Mouse (Mus musculus): ENCODE results near the gene Otog. TPM values are rescaled to one million over a fixed set of nuclear protein-coding genes. Genes with fewer than 3 reads are reported as not detected.

Gene Otog
- polyA plus RNA-seq, 1 experiment, result not detected

- no peak overlapping the region for H3K27ac ChIP-seq (ENCODE audit: insufficient read depth, low read length)
- no peaks in the 10 kb centered on the region for H3K4me1 ChIP-seq (ENCODE audit: control insufficient read depth, insufficient read depth, low read length)
- no peak overlapping the region for H3K4me3 ChIP-seq (ENCODE audit: insufficient read depth, low read length)
- TF ChIP-seq POLR2A (IDR thresholded peaks at IDR 0.05; ENCODE audit: low read depth, low read length) (no peak), CTCF (IDR thresholded peaks at IDR 0.05; ENCODE audit: borderline replicate concordance, insufficient read depth, low read length) (no peak)
These were observed 106.9 kb downstream of the Otog start for GRCm38 (mm10) chr7:46347692-46348091.

- H3K4me3 ChIP-seq (ENCODE audit: insufficient read depth, low read length), result no peak overlapping the region
- TF ChIP-seq POLR2A (IDR thresholded peaks at IDR 0.05; ENCODE audit: low read depth, low read length), result no peak
- no peak for TF ChIP-seq CTCF (IDR thresholded peaks at IDR 0.05; ENCODE audit: borderline replicate concordance, insufficient read depth, low read length)
These were observed 108.0 kb downstream of the Otog start for GRCm38 (mm10) chr7:46348813-46349212.

GRCm38 (mm10) chr7:46350119-46350702, 109.4 kb downstream of the Otog start:
- Histone ChIP-seq H3K4me1 (ENCODE audit: control insufficient read depth, insufficient read depth, low read length) (no peaks in the 10 kb centered on the region), H3K27ac (ENCODE audit: insufficient read depth, low read length) (no peak overlapping the region), H3K4me3 (ENCODE audit: insufficient read depth, low read length) (no peak overlapping the region)
- TF ChIP-seq POLR2A (IDR thresholded peaks at IDR 0.05; ENCODE audit: low read depth, low read length), result no peak
- no peak for TF ChIP-seq CTCF (IDR thresholded peaks at IDR 0.05; ENCODE audit: borderline replicate concordance, insufficient read depth, low read length)

More at GRCm38 (mm10) chr7:46348813-46349212, 108.0 kb downstream of the Otog start:
- H3K4me1 ChIP-seq (ENCODE audit: control insufficient read depth, insufficient read depth, low read length), result no peaks in the 10 kb centered on the region
- no peak overlapping the region for H3K27ac ChIP-seq (ENCODE audit: insufficient read depth, low read length)

- TF ChIP-seq CTCF (IDR thresholded peaks at IDR 0.05; ENCODE audit: borderline replicate concordance, insufficient read depth, low read length), result no peak
- TF ChIP-seq POLR2A (IDR thresholded peaks at IDR 0.05; ENCODE audit: low read depth, low read length), result no peak
- H3K4me3 ChIP-seq (ENCODE audit: insufficient read depth, low read length), result no peak overlapping the region
- H3K27ac ChIP-seq (ENCODE audit: insufficient read depth, low read length), result no peak overlapping the region
These were observed 112.0 kb downstream of the Otog start for GRCm38 (mm10) chr7:46352748-46353147.

GRCm38 (mm10) chr7:46353216-46353615, 112.4 kb downstream of the Otog start:
- no peak overlapping the region for H3K27ac ChIP-seq (ENCODE audit: insufficient read depth, low read length)
- H3K4me3 ChIP-seq (ENCODE audit: insufficient read depth, low read length), result no peak overlapping the region
- TF ChIP-seq POLR2A (IDR thresholded peaks at IDR 0.05; ENCODE audit: low read depth, low read length) (no peak), CTCF (IDR thresholded peaks at IDR 0.05; ENCODE audit: borderline replicate concordance, insufficient read depth, low read length) (no peak)
- H3K4me1 ChIP-seq (ENCODE audit: control insufficient read depth, insufficient read depth, low read length), result no peaks in the 10 kb centered on the region

More at GRCm38 (mm10) chr7:46352748-46353147, 112.0 kb downstream of the Otog start:
- H3K4me1 ChIP-seq (ENCODE audit: control insufficient read depth, insufficient read depth, low read length), result no peaks in the 10 kb centered on the region

- TF ChIP-seq CTCF (IDR thresholded peaks at IDR 0.05; ENCODE audit: borderline replicate concordance, insufficient read depth, low read length), result no peak
- no peak for TF ChIP-seq POLR2A (IDR thresholded peaks at IDR 0.05; ENCODE audit: low read depth, low read length)
These were observed 113.1 kb downstream of the Otog start for GRCm38 (mm10) chr7:46353875-46354274.

More at GRCm38 (mm10) chr7:46353875-46354274, 113.1 kb downstream of the Otog start:
- H3K27ac ChIP-seq (ENCODE audit: insufficient read depth, low read length), result no peak overlapping the region
- no peaks in the 10 kb centered on the region for H3K4me1 ChIP-seq (ENCODE audit: control insufficient read depth, insufficient read depth, low read length)
- H3K4me3 ChIP-seq (ENCODE audit: insufficient read depth, low read length), result no peak overlapping the region

Other genes starting within 250 kb of the Otog start
- gene Abcc6, start 210.7 kb upstream of the Otog start, polyA plus RNA-seq (2011; ENCODE audit: insufficient read length, low read depth, missing spikeins), result 0.14 TPM in 1 of 2 replicates, not detected in the other
- gene Nomo1, start 207.3 kb upstream of the Otog start, polyA plus RNA-seq (2011; ENCODE audit: insufficient read length, low read depth, missing spikeins), result 52.2 and 80.0 TPM in 2 replicates
- not detected in 2 replicates for gene Kcnj11, start 140.2 kb upstream of the Otog start, polyA plus RNA-seq (2011; ENCODE audit: insufficient read length, low read depth, missing spikeins)
- not detected in 2 replicates for gene Abcc8, start 61.0 kb upstream of the Otog start, polyA plus RNA-seq (2011; ENCODE audit: insufficient read length, low read depth, missing spikeins)
- gene Ush1c, start 2.5 kb upstream of the Otog start, polyA plus RNA-seq (2011; ENCODE audit: insufficient read length, low read depth, missing spikeins), result not detected in 2 replicates
- not detected in 2 replicates for gene Myod1, start 135.5 kb downstream of the Otog start, polyA plus RNA-seq (2011; ENCODE audit: insufficient read length, low read depth, missing spikeins)
- gene Kcnc1, start 155.5 kb downstream of the Otog start, polyA plus RNA-seq (2011; ENCODE audit: insufficient read length, low read depth, missing spikeins), result not detected in 2 replicates

Data from embryonic fibroblast, embryonic 13.5 days (primary cell).